Mouse (Mus musculus) mouse trophoblast stem cell (cell line): ENCODE measurements around the gene Rimbp2.
"Not testable (repeated sequence)": the region's sequence is repeated elsewhere in the genome, so short reads cannot be mapped to it uniquely, and the experiment has no call there.

Experiments
- in situ Hi-C, 2 experiments: fragments of 300-500 bp; cut with MseI, MboI; formaldehyde crosslinking; loops; 2 replicates in 1 of 2; 3 replicates in 1 of 2; pipeline ENCODE4 v1.15.1; 2025

Gene Rimbp2

DNA sequence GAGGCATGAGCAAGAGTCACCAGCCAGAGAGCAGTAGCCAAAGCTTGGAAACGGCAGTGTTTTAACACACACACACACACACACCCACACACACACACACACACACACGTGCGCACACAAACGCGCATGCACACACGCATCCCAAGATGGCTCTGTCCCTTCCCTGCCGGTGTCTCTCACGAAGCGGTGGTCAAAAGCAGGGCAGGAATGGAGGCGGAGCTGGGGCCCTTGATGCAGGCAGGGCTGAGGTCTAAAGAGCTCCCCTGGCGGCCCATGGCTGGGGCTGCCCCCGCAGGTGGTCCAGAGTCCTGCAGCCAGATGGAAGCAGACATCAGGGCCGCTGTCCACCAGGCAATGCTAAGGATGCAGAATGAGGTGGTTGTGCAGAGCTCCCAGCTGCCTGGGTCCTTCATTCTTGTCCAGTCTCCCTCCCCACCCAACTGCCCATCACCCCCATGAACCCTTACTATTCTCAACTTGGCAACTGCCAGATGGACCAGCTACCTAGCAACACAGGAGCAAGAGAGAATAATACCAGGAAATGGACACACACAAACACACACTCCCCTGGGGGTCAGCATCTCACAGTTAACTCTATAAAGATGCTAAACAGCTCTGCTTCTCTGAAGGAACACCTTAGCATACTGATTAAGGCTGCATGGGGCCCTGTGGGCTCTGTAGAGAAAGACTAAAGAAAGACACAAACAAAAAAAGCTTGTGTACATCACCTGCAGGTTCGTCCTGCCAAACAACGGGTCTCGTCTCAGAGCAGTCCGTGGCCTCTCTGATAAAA lies at the start of gene Rimbp2:
Gene Rimbp2, minus strand, starts transcription at position 209 of the 793 bp plus-strand sequence.
- in situ Hi-C loops: no loop called here

DNA sequence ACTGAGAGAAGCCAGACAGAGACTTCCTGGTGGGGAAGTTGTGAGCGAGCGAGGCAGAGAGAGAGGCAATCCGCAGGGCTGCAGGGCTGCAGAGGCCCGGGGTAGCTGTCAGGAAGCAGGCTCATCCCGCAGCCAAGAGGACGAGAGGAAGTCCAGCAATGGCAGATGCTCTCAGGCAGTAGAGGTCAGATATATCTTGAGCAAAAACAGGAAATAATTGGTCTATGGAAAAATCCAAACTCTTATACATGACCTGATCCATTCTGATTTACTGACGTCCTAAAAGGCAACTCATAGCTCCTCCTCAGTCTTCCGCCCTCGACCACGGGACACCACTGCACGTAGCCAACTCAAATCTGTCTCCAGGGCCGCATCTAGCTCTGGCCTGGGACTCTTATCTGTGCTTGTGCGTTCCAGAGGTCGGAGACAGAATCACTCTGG lies 49.3 kb upstream of the Rimbp2 start:
- in situ Hi-C loops: loop anchor here in 1 of 2 experiments (25.0 kb wide), 1 partner anchor 1390 kb away; no protein-coding TSS in a partner anchor

DNA sequence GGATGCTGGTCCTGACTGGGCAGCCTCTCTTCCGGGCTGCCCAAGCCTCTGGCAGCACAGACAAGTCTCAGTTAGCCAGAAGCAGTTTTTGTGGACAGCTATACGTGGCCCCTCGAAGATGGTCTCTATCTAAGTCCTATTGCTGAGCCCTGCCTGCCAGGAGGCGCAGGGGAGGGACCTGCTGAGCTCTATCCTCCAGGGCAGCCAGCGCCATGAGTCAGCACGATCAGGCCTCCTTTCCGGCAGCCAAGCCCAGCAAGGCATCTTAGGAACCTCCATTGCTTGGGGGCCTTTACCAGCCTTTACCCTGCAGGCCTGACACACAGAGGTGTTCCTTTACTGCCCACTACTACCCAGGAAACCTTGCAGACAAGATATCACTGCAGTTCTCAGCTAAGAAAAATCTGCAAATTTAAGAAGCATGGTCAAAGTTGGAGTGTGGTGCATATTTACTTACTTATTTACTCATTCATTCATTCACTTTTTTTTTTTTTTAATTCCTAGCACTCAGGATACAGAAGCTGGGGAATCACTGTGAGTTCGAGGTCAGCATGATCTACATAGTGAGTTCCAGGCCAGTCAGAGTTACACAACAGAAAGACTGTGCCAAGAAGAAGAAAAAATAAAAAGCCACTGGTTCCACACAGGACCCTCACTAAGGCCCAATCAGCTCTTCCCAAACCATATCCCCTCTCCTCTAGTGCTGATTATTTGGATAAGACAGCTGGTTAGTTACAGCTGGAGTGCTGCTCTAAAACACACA lies 47.6 kb upstream of the Rimbp2 start:
- in situ Hi-C loops: loop anchor here in 1 of 2 experiments (25.0 kb wide), 1 partner anchor 1389 kb away; no protein-coding TSS in a partner anchor

DNA sequence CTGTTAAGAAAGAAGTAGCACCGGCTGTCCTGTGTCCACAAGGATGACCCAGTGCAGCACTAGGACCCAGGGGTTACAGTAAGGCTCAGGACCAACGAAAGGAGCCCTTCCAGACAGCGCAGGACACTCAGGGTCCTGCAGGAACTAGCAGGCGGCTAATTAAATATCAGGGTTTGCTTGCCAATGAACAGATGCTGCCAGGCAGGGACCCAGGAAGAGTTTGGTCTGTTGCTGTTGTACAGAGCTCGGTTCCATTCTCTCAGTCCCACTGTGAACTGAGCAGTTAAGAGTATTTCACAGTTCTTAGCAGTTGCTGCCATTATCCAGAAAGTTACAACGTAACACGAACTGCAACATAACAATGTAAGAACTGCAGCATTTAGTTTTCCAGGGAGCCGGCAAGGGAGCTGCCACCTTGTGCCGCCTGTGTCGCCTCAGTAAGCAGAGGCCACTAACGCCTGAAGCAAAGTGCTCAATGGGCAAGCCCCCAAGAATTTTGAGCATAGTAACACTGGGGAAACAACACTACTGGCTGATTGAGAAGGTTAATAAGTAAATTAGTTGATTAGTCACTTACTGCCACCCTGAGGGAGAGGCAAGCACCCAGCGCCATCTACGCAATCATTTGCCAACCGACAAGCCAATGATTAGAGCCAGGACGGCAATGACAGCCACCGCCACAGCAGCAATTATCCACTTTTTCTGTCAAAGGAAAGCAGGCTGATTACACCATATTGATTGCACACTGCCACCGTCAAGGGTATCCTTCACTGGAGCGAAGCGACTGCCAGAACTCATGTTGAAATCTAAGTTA lies 34.1 kb upstream of the Rimbp2 start:
- in situ Hi-C loops: no loop called here

DNA sequence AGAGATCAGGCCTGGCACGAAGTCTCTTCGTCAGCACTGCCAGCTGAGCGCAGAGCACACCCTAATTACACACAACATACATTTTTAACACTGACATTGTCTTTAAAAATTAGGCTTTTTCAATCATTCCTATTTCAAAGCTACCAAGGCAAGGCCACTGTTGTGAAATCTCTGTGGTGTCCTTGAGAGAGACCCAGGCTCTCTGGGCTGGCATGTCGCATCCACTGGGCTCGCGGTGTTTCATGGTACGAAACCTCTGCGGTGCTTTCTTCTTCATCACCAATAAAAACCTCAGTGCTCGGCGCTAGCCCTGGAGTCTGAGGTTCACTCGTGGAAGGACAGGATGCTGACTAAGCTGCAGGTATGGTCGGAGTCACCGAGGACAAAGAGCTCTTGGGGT lies 32.7 kb upstream of the Rimbp2 start:
- in situ Hi-C loops: no loop called here

DNA sequence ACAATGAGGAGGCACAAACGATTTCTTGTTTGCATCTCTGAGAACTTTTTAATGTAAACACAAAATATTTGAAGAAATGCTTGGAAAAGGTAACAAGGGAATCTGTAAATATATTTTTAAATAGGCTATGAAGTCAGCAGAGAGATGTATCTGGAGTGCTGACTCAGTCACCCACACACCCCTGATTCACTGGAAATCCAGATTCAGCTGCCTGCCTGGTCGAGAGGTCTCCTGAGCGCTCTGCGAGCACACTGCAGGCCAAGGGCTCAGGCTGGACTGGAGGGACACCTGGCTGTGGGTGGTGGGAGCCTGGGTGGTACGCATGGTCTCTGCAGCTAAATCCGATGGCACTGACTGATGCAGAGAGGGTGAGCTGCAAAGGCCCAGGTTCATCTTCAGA lies 31.2 kb upstream of the Rimbp2 start:
- in situ Hi-C loops: no loop called here

DNA sequence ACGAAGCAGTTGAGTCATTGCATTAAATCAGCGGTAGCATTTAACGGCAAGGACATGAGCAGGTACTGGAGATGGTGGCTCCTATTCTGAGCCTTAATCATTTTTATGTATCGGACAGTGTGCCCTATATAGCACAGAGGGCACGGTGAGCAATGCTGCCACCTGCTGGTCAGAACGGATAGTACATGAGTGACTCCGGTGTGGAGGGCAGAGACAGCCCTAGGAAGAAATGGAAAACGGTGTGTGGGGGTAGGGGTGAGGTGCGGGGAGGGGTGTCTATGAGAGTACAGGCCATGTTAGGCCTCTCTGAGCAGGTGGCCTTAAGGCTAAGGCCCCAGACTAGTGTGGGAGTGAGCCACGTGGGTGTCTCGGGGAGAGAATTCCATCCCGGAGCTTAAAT lies 28.3 kb upstream of the Rimbp2 start:
- in situ Hi-C loops: no loop called here

DNA sequence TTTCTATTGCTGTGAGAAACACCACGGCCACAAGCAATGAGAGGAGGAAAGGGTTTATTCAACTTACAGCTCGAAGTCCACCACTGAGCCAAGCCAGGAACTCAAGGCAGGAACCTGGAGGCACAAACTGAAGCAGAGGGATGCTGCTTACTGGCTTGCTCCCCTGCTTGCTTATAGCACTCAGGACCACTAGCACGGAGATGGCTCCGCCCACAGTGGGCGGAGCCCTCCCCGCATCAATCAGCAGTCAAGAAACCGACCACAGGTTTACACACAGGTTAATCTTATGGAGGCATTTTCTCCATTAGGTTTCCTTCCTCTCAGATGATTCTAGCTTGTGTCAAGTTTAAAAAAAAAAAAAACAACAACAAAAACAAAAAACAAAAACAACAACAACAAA lies 27.6 kb upstream of the Rimbp2 start:
- in situ Hi-C loops: no loop called here

DNA sequence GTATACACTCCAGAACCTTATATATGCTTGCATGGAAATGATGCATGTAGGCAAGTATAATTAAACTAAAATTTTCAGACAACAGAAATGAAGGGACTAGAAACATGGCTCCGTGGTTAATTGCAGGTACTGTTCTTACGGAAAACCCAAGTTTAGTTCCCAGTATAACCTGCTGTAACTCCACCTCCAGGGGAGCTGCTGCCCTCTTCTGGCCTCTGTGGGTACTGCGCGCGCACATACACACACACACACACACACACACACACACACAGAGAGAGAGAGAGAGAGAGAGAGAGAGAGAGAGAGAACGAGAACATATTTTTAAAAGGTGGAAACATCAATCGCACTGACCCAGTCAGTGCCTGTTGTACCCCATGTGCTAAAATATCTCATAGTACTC lies 25.7 kb upstream of the Rimbp2 start:
- in situ Hi-C loops: no loop called here

DNA sequence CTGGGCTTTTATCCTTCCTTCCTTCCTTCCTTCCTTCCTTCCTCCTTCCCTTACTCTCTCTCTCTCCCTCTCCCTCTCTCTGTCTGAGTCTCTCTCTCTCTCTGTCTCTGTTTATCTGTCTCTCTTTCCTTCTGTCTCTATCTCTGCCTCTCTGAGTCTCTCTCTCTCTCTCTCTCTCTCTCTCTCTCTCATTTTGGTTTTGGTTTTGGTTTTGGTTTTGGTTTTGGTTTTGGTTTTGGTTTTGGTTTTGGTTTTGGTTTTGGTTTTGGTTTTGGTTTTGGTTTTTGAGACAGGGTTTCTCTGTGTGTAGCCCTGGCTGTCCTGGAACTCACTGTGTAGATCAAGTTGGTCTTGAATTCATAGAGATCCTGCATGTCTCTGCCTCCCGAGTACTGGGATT lies 24.2 kb upstream of the Rimbp2 start:
- in situ Hi-C loops: not testable (repeated sequence)

DNA sequence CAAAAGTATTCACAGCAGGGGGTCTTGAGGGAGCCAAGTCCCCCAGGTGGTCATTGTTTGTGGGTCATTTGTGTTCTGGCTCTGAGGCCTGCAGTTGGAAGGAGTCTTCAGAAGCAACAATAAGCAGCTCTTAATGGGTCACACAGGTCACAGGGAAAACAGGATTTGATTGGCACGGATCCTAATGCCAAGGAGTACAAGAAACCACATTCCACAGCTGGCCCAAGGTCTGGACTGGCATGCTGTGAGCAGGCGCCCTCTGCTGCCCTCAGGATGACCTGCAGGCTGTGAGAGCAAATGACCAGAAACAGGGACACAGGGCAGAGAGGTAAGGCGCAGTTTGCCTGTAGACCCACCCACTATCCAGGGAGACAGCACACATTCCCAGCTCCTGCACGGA lies 23.0 kb upstream of the Rimbp2 start:
- in situ Hi-C loops: no loop called here

DNA sequence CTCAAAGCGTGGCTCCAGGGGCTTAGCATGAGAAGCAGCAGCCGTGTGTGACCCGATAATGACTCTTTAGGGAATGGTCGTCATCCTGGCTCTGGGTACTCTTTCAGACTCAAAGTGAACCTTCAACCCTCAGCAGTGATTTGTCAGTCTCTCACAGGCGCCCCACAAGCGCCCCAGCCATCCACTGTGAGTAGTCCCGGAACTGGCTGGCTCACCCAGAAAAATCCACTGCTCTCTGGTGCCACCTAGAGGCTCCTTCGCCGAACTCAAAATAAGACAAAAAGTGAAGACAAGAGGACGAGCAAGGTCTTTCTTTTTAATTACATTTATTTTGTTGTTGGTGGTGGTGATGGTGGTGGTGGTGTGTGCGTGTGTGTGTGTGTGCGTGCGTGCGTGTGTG lies 18.0 kb upstream of the Rimbp2 start:
- in situ Hi-C loops: no loop called here

DNA sequence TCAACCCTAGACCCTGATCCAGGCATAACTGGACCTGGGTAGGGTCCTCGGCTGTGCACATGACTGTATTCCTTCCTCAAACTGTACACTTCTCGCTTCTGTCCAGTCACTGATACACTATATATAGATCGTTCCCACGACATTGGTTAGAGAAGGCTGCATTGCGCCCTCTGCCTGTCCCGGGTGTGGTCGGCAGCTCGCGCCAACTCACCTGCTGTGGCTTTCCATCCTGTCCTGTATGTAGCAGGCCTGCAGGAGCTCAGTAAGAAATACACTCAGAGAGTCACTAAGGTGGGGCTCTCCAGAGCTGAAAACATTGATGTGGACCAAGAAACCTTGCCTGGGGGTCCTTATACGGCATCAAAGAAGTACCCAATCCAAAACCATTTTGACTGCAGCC lies 17.6 kb upstream of the Rimbp2 start:
- in situ Hi-C loops: no loop called here

DNA sequence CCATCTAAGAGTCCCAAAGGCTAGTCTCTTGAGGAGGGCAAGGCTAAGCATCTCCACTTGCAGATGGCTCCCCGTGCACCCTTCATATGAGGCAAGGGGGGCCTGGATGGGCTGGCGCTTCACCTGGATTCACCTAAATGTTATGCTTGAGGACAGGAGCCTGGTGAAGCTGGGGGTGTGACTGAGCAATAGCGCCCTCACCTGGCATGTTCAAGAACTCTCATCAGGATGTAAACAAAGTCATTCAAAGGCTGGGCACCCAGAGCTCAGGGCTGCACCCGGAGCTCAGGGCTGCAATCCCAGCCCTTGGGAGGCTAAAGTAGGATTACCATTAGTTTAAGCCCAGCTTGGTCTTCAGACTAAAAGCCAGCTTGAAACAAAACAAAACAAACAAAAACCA lies 11.1 kb upstream of the Rimbp2 start:
- in situ Hi-C loops: no loop called here

DNA sequence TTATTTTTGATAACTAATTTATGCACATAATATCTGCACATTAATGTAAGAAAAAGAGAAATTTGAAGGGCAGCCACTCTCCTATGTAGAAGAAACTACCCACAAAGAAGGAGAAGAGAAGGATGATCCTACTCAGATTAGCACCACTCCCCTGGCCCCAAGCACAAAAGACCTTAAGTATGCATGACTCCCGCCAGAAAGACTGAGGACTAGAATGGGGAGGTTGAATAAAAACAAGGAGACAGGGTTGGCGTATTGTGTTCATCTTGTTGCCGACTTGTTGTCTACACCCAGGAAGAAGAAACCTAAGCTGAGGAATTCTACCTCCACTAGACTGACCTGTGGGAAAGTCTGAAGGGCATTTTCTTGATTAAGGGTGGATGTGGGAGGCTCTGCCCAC lies 5.6 kb upstream of the Rimbp2 start:
- in situ Hi-C loops: no loop called here

DNA sequence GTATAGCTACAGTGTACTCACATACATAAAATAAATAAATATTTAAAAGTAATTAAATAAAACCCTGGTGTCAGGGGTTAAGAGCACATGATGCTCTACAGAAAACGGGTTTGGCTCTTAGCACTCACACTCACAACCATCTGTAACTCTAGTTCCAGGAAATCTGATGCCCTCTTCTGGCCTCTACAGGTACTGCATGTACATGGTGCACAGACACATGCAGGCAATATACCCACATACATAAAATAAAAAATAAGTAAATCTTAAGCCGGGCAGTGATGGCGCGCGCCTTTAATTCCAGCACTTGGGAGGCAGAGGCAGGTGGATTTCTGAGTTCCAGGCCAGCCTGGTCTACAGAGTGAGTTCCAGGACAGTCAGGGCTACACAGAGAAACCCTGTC lies 1.1 kb upstream of the Rimbp2 start:
- in situ Hi-C loops: not testable (repeated sequence)

DNA sequence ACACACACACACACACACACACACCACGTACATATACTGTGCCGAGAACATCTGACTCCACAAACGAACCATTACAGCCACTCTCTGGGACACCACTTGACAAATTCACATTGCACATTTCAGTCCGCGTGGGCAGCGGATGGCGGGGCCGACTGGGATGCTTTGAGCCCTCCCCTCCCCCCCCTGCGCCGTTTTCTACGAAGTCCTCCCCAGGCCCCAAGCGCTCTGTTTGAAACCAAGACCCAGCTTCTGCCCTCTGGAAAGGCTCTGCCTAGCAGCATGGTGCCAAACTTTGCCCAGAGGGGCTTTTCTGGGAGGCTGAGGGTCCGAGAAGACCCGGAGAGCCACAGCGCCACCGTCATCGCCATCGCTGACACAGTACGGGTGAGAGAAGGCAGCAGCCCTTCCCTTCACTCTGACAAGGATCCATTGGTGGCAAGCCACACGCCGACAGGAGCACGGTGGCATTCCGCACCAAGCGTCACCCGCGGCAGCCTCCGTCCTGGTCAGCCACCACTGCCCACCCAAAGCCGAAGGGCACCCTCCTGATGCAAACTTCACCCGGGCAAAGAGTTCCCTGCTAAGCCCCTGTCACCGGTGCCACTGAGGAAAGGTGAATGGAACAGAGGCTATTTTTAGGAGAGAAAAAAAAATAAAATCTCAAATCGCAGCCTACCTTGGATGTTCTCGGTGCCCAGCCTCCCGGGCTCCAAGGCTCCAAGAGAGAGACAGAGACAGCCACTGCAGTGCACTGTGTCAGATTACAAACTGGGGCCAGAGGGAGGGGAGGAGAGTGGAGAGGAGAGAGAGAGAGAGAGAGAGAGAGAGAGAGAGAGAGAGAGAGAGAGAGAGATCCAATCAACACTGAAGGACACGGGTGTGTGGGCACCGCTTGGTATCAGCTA lies 743 bp downstream of the Rimbp2 start:
- in situ Hi-C loops: no loop called here

DNA sequence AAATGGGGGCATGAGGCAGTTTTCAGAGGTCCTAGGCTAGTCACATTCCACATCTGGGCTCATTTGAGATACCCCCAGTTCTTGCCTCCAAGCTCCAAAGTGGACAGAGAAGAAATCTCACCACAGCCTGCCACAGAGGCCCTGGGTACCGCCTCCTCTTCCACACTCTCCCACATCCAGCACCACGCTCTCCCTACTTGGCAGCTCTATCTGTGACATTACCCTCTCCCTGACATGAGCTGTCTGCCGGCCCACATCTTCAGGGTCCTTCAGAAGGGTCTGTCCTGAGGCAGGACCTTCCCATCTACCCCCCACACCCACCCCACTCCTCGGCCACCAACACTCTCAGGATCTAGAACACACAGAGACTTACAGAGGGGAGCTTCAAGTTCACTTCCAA lies 1.8 kb downstream of the Rimbp2 start:
- in situ Hi-C loops: no loop called here

DNA sequence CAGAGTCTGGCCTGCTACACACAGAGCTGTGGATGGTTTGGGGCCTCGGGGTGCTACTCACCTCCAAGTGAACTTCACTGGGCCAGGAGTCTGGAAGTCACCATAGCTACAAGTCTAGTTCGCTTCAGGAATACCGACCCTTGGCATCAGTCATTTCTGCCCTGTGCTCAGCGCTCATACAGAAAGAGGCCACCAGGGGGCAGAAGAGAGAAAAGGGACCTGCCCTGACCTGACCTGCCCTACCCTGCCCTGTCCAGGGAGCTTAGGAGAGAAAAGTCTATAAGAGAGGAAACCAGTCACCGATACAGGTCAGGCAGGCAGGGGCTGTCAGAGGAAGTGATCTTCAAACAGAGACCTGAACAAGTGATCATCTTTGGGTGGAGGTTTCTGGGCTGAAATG lies 6.2 kb downstream of the Rimbp2 start:
- in situ Hi-C loops: no loop called here

DNA sequence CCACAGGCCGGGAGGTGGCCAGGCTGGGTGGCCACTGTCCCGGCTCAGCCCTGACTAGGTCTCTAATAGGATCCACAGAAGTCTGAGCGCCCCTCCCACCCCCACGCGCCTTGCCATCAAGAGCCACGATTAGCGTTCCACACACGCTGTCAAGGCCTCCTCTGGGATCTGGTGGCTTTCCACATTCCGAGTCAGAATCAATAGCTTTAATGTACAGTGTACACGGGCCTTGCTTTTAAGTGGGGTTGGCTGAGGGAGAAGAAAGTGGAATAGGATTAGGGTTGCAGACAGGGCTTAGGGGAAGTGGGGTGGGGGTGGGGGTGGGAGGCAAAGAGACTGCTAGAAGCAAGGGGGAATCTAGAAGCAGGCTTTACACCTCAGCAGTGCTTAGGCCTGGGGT lies 12.8 kb downstream of the Rimbp2 start:
- in situ Hi-C loops: no loop called here

DNA sequence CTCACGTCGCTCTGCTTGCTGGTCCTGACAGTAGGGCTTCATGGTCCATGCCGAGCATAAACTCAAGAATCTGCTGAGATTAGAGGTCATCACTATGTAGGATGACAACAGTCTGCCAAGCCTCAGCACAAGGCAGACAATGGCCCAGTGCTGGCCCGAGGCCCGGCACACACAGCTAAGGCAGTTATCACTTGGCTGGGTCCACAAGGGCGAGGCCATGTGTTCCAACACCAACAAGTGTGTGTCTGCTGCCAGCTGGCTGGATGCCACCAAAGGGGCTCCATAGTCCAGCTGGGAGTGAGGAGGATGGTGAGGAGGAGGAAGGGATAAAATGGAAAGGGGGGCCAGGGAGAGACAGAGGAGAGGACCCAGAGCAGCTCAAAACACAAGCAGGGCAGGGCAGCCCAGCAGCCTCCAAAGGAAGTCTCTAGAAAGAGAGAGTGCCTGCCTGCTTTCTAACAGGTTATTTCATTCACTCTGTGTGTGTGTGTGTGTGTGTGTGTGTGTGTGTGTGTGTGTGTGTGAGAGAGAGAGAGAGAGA lies 17.9 kb downstream of the Rimbp2 start:
- in situ Hi-C loops: no loop called here
